Mouse (Mus musculus) CD4-positive naive resting alpha-beta T cell, adult 76 days (primary cell): ENCODE results near the gene Kpna4. TPM values are rescaled to one million over a fixed set of nuclear protein-coding genes. Genes with fewer than 3 reads are reported as not detected.

Source experiments
- total RNA-seq: library from RNA; stranded (reverse); gene quantifications from one replicate; pipeline ENCODE4 v1.2.4, GENCODE M21; 2023

The Kpna4 gene
- 168 TPM for total RNA-seq

GRCm38 (mm10) chr3:69126509-69127345, at the start of gene Kpna4:
Gene Kpna4 (minus strand): TSS chr3:69127113.

GRCm38 (mm10) chr3:69044645-69045399, 82.1 kb downstream of the Kpna4 start, which contains the start of gene Trim59:
Gene Trim59 (minus strand): TSS chr3:69044755.

Other genes starting within 250 kb of the Kpna4 start
- gene Ift80, start 122.5 kb downstream of the Kpna4 start, total RNA-seq = 84.7 TPM
- gene Smc4, start 122.4 kb downstream of the Kpna4 start, total RNA-seq = 306 TPM
- gene Trim59, start 82.4 kb downstream of the Kpna4 start, total RNA-seq = 49.1 TPM
- gene Arl14, start 95.3 kb upstream of the Kpna4 start, total RNA-seq = not detected
- 6.4 TPM for gene Ppm1l, start 189.7 kb upstream of the Kpna4 start, total RNA-seq